Mouse (Mus musculus): ENCODE data around the gene Ppfia4. TPM values are rescaled to one million over a fixed set of nuclear protein-coding genes. Genes with fewer than 3 reads are reported as not detected.
"Not testable (repeated sequence)": the region's sequence is repeated elsewhere in the genome, so short reads cannot be mapped to it uniquely, and the experiment has no call there.

Gene Ppfia4
- total RNA-seq, 2 experiments from 2014 or later: 4.3 to 6.7 TPM

DNA sequence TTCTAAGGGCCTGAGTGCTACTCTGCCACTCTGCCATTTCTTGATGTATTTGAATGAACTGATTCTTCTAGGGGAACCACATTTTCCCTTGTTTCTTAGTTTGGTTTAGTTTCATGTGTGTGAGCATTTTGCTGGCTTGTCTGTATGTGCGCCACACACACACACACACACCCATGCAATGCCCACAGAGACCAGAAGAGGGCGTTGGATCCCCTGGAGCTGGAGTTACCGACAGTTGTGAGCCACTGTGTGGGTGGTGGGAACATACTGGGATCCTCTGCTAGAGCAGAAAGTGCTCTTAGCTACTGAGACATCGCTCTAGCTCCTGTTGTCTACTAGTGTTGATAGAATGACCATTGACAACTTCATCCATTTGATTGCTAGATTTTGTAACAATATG lies 51.2 kb downstream of the Ppfia4 start:
- no peak for DNase-seq
- intact Hi-C loops (cut with DNase I; ENCODE audit: low total_unique reads): no loop called here

DNA sequence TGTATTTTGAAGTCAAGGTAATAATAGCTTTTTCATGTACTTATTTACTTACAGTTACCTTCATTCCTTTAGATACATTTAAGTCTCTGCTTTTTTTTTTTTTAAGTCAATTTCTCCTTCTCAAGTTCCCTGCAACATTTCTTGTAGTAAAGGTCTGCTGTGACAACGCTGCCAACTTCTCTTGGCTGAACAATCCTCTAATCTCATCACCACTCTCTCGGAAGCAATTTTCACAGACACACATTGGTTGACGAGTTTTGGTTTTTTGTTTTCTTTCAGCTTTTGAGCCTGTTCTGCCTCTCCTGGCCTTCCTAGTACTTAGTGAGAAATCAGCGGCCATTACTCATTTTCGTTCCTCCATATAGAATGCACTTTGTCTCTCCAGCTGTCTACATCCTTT lies 52.6 kb downstream of the Ppfia4 start:
- no peak for DNase-seq
- intact Hi-C loops (cut with DNase I; ENCODE audit: low total_unique reads): no loop called here

DNA sequence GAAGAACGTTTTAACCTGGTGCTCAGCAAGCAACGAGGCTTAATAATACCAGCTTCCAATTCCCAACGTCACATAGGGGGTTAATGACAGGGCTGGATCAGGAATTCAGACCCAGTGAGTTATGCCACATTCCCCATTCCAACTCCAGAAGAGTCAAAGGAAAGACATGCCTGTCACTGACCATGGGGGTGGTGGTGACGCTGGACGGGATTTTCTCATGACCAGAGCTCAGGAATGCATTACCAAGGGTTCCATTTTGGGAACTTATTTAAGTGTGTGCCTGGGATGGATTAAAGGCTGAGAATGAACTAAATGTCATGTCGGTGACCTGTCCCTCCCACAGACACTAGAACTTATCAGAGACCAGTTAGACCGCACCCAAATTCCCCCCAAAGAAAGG lies 55.9 kb downstream of the Ppfia4 start:
- DNase-seq: no peak
- intact Hi-C loops (cut with DNase I; ENCODE audit: low total_unique reads): no loop called here

DNA sequence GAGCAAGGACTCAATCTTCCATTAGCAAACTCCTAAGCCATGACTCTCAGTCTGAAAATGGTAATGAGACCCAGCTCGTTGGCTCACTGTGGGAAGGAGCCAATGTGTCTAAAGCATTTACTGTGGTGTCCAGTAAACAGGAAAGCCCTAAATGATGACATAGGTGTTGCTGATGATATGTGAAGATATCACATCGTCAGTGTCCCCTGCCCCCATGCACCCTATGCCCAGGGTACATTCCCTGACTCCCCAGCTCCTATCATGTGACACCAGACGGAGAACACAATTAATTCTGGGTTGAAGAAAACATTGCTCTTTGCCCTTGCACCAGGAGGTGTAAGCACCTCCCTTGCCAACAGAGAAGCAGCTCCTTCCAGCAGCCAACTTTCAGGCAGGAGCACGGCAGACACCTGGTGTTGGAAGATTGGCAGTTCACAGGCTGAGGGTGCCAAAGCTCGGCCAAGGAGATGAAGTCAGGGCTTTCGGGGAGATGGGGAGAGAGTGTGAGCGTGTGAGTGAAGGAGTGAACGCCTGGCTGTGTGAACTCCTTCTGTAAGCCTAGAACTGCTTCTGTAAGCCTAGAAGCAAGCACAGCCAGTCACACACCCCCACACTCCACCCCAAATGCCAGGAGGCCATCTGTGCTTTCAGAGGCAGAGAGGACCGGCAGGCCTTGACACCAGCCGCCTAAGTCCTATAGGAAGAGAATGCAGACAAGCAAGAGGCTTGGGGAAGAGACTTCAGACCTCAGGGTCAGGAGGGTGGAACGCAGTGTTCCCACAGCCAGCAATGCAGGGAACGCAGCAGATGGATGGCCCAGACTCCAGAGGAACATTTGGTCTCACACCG lies 56.9 kb downstream of the Ppfia4 start:
- intact Hi-C loops (cut with DNase I; ENCODE audit: low total_unique reads): no loop called here
- DNase-seq: no peak

DNA sequence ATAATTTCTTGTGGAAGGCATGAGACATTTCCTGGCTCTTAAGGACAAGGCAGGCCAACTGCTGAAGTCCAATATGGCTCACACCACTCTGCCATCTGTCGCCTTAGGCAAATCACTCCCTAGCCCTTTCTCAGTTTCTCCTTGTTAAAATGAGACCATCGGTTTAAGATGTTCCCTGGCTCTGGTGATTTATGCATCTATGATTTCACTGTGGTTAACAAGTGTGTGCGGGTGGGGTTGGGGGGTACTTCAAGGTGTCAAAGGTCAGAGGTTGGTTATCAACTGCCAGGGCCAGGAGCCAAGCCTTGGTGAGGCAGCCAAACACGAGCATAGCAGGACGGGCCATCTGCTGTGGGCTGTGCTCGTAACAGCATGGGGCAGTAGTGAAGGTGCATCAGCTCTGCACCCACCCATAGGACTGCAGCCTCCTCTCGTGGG lies 58.2 kb downstream of the Ppfia4 start:
- no peak for DNase-seq
- intact Hi-C loops (cut with DNase I; ENCODE audit: low total_unique reads): no loop called here

DNA sequence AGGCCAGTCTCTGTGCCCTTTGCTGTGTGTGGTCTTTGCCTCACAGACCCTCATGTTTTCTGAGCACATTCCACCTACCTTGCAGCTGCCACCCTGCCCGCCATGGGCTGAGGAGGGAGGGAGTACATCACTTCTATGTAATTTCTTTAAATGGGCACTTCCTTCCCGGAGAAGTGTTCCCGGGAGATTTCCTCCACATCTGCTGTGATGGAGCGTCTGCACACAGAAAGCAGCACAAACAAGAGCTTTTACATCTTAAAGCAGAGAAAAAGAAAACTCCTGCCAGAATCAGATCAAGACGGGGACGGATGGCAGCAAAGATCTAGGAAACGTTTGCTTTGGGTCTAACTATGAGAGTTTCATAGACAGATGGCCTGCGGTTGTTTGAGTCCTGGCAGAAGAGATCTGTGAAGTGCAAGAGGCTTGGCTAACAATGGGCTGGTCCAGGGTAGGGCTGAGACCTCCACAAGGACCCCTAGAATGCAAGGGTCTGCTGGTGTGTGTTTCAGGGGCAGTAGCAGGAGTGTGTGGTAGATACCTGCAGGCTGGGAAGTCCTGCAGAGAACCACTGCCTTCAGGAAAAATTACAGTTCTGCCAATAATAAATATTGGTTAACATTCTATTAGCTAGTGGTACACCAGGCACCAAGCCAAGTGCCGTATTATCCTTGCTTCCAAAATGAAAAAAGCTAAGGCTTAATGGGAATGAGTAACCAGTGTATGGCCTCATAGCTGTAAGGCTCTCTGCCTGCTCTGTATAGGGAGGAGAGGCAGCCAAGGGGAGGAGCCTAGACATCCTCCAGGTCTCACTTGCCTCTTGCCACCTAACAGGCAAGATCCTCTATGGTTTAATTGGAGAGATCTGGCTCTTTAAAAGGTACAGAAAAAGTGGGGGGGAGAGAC lies 59.0 kb downstream of the Ppfia4 start:
- intact Hi-C loops (cut with DNase I; ENCODE audit: low total_unique reads): no loop called here
- DNase-seq: no peak

DNA sequence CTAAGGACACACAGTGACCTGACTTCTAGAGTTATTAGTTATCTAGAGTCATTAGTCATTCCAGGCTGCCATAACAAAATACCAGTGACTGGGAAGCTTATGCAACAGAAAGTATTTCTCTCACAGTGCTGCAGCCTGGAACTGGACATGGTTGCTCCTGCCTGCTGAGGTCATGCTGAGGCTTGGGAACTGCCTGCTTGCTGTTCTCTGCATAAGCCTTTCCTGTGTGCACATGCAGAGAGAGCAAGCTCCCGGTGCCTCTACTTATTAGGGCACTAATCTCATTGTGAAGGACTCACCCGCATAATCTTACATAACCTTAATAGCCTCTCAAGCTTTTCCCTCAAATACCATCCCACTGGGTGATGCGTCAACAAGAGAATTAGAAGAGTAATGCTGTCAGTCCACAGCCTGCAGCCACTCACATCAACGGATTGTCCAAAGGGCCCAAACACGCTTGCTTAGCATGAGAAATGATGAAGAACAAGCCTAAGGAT lies 59.9 kb downstream of the Ppfia4 start:
- DNase-seq: no peak
- intact Hi-C loops (cut with DNase I; ENCODE audit: low total_unique reads): no loop called here

DNA sequence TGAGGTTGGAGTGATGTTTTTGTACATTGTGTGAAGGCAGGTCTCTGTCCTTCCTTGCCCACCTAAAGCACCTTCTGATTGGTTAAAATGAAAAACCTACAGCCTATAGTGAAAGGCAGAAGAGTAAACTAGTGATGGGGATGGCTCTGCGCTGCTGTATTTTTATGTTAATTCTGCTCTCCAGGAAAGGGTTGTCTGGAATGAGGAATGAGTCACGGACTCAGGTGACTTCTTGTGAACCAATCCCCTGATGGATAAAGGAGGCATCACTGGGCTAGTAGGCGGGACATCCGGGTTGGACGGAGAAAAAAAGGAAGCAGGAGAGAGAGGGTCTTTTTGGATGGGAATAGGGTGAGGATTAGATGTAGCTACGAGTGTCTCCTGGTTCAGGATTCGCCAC lies 62.7 kb downstream of the Ppfia4 start:
- intact Hi-C loops (cut with DNase I; ENCODE audit: low total_unique reads): no loop called here
- DNase-seq: no peak

DNA sequence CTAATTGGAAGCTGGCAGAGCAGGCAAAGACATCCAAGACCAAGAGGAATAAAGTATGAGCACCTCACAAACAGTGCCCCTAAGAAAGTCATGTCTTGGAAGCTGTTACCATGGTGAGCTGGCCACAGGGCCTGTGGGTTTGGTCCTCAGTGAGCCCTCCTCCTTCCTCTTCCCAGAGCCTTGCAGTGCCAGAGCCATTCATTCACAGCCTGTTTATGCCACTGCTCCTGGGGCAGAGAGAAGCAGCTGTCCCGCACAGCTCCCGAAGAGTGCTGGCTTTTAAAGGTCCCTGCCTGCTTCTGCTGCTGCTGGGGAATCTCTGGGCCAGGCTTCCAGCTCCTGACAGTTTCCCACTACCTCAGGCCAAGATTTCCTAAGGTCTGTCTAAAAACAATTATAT lies 66.9 kb downstream of the Ppfia4 start:
- no peak for DNase-seq
- intact Hi-C loops (cut with DNase I; ENCODE audit: low total_unique reads): no loop called here

DNA sequence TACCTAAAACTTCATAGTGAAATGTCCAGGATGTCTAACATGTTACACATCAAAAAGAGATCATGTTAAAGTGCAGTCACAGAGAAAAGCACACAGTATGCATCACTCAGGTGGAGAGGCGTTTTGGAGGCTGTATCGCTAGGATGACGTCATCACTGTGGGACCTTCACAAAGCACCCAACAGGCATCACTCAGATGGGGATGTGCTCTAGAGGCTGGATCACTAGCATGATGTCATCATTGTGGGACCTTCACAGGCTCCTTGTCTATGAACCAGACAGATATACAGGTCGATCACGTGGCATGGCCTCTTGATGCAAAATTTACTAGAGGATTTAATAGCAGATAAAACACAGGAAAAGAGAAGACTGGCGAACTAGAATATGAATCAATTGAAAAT lies 68.4 kb downstream of the Ppfia4 start:
- intact Hi-C loops (cut with DNase I; ENCODE audit: low total_unique reads): no loop called here
- no peak for DNase-seq

DNA sequence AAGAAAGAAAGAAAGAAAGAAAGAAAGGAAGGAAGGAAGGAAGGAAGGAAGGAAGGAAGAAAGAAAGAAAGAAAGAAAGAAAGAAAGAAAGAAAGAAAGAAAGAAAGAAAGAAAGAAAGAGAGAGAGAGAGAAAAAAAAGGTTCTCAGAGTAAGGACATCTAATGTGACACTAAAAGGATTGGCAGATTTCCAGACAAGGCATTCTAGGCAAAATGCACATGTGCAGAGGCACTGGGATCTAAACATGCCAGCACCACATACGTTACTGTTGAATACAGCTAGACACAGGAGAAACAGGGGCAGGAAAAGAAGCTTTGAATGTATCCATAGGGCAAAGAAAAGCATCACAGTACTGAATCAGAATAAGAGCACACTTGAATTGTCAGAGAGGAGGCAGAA lies 83.0 kb downstream of the Ppfia4 start:
- DNase-seq; intact Hi-C loops (cut with DNase I; ENCODE audit: low total_unique reads): not testable (repeated sequence)

Other genes with a start within 250 kb of the Ppfia4 start
- not detected for gene Chit1, start 221.7 kb downstream of the Ppfia4 start, total RNA-seq (2021)
- gene Chil1, start 150.8 kb downstream of the Ppfia4 start, total RNA-seq (2021): 1 to 10 TPM; 1.4 to 2.0 TPM
- gene Mybph, start 139.5 kb downstream of the Ppfia4 start, total RNA-seq (2021): 100 to 1,000 TPM; 716 to 830 TPM
- gene Adora1, start 97.5 kb downstream of the Ppfia4 start, total RNA-seq (2021): under 1 TPM; 0.58 to 0.78 TPM
- gene Myog, start 42.9 kb downstream of the Ppfia4 start, total RNA-seq (2021): 10 to 100 TPM; 67.9 to 75.3 TPM
- gene Tmem183a, start 29.1 kb upstream of the Ppfia4 start, total RNA-seq (2021): 10 to 100 TPM; 13.8 to 19.5 TPM
- not detected for gene 4933406M09Rik, start 53.0 kb upstream of the Ppfia4 start, total RNA-seq (2021)
- 100 to 1,000 TPM; 109 to 120 TPM for gene Cyb5r1, start 72.6 kb upstream of the Ppfia4 start, total RNA-seq (2021)
- 100 to 1,000 TPM; 121 to 123 TPM for gene Adipor1, start 82.5 kb upstream of the Ppfia4 start, total RNA-seq (2021)
- 10 to 100 TPM in 1 of 2 experiments, 1 to 10 TPM in 1; 9.3 to 10.5 TPM for gene Klhl12, start 122.6 kb upstream of the Ppfia4 start, total RNA-seq (2021)
- gene Rabif, start 161.7 kb upstream of the Ppfia4 start, total RNA-seq (2021): 1 to 10 TPM; 5.7 to 6.7 TPM
- gene Mgat4e, start 216.8 kb upstream of the Ppfia4 start, total RNA-seq (2021): not detected
- 10 to 100 TPM; 16.6 to 17.0 TPM for gene Kdm5b, start 227.2 kb upstream of the Ppfia4 start, total RNA-seq (2021)